Mouse (Mus musculus) thymus, postnatal 0 days (tissue): Measurements from ENCODE around the gene Wwc1. TPM values are rescaled to one million over a fixed set of nuclear protein-coding genes. Genes with fewer than 3 reads are reported as not detected.
A peak's percentile ranks its signal among the peaks of the same experiment; 100 is the strongest.
"Not testable (repeated sequence)": the region's sequence is repeated elsewhere in the genome, so short reads cannot be mapped to it uniquely, and the experiment has no call there.

Experiments used
- DNase-seq: peaks from one replicate; pipeline ENCODE4 v3.0.0-alpha.2; 2015; ENCODE audit warnings: low spot score
- polyA plus RNA-seq: library from polyadenylated mRNA; unstranded; fragments of >200 nt; fragmentation: Nextera tagmentation; extraction: Ambion mirVana; gene quantifications from 2 replicates; pipeline ENCODE4 v1.2.1, GENCODE M21; 2015

The Wwc1 gene
- polyA plus RNA-seq, 1 experiment from 2014 or later, result 1.5 TPM

DNA sequence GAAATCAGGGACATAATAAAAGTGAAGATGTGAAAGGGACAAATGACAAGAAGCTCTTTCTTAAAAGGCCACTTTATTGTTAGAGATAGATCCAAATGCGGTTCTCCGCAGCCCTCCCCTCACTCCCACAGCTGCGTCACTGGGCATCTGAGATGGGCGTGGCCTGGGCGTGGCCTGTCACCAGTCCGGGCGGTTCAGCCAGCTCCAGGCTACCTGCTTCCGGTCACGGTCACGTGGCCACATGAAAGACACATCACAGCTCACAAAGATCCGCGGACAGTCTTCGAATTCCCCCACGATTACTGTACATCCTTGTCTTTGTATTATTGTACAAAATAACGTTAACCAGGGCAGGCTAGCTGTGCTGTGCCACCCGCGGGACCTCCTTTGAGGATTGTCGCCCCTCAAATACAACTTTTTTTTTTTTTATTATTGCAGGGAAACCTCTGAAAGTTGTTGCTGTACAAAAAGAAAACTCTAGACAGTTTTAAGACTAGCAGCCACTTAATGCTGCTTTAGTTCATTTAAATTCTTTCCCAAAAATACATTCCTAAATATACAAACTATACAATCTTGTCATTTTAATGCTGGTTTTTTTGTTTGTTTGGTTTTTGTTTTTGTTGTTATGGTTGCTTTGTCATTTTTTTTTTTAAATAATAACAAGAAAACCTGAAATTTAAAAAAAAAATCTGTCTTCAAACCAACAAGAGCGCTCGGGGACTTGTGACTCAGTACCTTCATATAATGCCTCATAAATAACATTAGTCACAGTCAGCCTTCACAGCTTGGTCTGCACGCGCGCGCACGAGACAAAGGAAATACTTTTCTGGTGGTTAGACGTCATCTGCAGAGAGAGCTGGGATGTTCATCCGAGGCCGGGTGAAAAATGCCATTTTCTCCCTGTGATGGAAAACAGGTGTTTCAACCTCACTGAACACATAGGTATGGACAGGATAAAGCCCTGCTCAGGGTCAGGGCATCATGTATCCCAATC, 141.7 kb downstream of the Wwc1 start:
- DNase-seq, result peak; percentile 56

DNA sequence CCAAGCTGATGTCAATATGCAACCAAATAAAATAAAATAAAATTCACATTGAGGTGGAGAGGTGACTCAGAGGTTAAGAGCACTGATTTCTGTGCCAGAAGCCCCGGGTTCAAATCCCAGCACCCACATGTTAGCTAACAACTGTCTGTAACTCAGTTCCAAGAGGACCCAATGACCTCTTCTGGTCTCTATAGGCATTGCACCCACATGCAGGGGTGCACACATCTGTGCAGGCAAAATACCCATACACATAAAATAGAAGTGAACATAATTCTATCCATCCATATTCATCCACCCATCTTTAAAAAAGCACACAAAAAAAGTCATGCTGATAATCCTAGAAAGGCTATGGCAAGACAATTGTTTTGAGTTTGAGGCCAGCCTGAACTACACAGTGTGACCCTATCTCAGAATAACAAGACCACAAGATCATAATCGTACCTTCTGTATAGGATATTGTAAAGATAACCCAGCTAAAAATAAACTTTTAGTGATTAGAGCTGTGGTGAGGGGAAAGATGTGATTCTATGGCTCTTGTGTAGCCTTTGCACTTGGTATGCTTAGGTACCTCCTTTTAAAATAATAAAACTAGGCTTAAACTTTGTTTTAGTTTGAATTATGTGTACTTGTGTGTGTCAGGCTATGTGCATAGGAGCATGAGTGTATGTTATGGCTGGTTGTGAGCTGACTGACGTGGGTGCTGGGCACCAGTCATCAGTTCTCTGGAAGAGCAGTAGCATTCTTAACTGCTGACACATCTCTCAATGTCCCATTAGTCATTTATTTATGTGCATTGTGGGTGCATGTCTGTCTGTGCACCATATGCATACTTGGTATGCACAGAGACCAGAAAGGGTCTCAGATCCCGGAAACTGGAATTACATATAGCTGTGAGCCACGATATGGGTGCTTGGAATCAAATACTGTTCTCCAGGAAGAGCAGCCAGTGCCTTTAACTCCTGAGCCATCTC, 142.9 kb downstream of the Wwc1 start:
- no peak for DNase-seq

DNA sequence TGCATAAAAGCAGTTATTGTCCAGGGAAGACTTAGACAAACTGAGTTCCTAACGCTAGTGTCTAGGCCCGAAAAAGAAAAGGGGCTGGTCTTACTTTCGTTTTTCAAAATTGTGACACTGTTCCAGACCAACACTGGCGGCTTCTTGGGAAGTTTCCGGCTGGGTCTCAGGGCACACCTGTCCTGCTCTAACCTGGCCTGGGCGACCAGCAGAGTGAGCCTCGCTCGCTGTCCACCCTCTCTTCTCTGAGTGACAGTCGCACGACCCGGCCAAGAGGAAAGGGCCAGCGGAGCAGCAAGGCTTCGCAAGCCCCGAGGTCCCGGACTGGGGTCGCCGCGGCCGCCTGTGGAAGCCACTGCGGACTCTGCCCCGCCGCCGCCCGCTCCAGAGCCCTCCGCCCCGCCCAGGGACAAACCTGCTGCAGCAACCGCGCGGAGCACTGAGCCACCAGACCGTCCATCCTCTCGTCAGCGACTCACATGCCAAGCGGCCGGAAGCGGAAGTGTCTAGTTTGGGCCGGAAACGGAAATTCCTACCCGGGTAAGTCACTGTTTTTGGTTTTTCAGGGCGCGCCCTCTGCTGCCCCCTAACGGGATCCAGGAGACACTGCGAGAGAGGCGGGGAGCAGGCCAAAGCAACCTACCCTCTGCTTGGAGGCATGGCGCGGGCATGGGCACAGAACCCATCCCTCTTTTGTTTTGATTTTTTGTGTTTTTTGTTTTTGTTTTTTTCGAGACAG, 146.1 kb downstream of the Wwc1 start, which contains the start of gene Rars:
Gene Rars (minus strand): TSS at position 485 of the 739 bp plus-strand sequence.
- DNase-seq, result peak; percentile 95

DNA sequence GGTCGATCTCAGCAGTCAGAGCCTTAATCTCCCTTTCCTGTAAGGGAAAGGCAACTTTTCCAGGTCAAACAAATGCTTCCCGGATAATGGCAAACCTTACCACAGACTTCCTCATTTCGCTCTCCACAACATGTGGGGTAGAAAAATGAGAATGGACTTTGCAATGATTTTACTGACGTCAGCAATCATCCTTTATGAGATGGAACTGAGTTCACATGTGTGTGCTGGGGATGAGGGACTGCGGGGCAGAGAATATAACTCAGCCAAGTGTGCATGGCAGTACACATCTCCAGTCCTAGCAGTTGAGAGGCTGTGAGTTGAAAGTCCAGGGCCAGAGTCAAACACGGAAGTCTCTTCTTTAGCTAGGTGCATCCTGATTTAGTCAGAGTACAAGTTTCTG, 147.1 kb downstream of the Wwc1 start:
- DNase-seq, result no peak

DNA sequence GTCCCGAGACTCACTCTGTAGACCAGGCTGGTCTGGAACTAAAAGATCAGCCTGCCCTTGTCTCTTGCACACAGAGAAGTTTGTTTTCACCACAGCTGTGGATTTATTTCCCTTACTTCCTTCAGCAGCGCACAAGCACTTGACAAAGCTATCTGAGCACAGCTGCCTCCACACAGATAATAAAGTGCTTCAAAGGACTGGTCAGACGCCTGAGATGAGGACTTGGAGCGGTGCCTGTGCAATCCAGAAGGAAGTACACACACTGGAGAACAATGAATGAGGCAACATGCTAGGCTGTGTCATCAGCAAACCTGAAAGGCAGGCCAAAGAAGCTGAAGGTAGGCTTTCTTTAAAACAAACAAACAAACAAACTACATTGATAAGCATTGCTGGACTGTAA, 148.2 kb downstream of the Wwc1 start:
- no peak for DNase-seq

DNA sequence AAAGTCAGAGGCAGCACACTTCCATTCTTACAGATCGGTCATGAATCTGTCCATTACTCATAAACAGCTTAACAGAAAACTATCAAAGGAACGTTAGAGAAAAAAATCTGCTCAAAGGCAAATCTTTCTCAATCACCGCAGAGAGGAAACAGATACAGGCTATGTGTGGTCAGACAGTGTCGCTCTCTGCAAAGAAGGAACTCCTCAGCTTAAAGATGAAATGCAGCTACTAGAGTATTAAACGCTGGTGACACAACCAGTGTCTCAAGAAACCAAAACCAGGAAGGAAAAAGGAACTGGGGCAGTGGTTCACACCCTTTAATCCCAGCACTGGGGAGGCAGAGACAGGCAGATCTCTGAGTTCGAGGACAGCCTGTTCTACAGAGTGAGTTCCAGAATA, 152.6 kb downstream of the Wwc1 start:
- DNase-seq, result no peak

DNA sequence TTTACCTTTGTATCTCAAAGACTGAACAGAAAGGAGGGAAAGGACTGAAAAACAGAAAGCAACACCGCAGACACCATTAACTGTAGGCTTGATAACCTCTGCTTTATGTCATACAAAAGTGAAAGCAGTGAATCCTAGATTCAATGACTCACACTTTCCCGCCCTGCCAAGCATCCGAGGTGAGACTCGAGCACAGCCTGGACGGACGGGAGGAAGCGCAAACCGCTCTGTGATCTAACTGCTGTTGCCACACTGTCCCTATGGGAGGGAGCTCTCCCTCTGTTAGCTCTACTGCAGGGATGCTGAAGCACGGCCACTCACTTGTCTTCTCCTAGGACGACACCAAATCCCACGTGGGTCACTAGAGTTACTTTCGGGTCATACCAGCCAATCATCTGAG, 164.0 kb downstream of the Wwc1 start:
- no peak for DNase-seq

DNA sequence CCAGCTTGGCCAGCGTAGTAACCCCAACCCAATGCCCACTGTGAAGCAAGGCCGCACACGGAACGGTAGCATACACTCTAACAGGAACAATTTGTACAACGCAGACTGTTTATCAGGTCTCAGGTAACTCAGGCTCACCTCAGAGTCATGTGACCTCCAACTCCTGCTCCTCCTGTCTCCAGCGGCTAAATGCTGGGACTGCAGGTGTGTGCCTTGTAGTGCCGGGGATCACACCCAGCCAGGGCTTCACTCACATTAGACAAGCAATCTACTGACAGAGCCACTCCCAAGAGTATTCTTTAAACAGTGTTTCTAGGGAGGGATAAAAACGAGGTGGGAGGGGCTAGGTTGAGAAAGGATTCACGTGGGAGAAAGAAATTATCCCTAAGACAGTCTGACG, 168.9 kb downstream of the Wwc1 start:
- DNase-seq, result no peak

DNA sequence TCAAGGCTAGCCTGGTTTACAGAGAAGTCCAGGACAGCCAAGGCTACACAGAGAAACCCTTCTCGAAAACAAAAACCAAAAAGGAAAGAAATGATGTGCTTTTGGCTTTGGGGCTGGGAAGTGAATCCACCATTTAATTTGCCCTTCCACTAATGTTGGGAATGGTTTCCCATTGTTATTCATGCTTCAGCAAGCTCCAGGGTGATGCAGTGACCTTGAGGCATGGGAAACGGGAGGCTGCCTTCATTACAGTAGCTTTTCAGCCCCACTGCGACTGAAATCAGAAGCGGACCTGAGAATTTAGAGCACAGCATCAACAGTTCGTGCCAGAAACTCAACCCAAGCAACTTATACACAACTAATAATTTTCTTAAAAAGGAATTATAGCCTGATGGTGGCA, 179.0 kb downstream of the Wwc1 start:
- no peak for DNase-seq

DNA sequence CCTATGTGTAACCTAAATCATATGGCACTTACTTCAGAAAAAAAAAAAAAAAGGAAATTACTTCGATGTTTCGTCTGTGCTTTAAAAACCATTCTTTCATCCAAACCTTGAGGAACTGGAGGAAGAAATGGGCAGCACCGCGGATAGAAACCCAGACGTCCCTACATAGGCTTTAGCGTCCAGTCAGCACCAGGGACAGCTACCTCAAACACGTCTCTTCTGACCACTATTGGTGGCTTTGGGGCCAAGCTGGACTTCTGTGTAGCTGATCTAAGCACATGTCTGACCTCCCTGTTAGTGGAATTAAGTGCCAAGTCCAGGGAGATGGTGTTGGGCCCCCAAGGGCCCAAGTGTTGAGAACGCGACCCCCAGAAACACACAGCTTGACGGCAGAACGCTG, 181.5 kb downstream of the Wwc1 start, which contains the start of gene Fbll1:
Gene Fbll1 (minus strand): TSS at position 11 of the 400 bp plus-strand sequence.
- DNase-seq, result peak; percentile 10

DNA sequence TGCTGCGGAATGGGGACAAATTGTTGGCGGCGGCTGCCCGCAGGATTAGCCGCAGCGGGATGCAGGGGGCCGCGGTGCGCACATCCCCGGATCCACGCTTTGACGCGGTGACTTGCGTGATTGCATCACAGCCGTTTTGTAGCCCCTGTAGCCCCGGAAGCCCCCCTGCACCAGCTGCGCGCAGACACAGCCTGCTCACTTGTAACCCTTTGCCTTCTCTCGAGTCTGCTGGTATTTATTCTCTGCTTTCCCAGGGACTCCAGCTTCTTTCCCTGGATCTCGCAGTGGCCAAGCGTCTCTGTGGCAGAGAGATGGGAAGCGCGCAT, 181.9 kb downstream of the Wwc1 start:
- peak; percentile 4 for DNase-seq

DNA sequence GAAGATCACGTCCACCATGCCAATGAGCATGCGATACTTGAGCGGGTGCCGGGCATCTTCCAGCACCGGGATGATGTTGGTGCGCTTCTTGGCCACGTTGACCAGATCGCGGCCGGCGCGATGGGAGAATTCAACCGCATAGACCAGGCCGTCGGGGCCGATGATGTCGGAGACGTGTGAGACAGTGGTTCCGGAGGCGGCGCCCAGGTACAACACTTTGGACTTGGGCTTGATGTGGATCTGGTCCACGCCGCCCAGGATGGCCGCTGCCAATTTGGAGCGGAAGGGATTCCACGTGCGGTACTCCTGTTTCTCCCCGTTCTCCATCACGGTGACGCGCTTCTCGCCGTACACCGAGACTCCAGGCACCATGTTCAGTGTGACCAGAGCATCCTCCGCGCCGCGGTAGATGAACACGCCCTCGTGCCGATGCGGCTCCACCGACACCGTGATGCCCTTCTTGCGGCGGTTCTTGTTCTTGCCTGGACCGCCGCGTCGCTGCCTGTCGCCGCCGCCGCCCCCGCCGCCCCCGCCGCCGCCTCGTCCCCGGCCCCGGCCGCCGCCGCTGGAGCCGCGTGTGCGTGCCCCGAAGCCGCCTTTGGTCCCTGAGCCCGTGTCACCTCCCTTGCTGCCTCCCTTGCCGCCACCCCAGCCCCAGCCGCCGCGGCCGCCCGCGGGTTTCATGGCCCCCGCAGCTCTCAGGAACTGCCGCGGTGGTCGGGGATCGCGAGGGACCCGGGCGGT, 182.4 kb downstream of the Wwc1 start:
- no peak for DNase-seq

DNA sequence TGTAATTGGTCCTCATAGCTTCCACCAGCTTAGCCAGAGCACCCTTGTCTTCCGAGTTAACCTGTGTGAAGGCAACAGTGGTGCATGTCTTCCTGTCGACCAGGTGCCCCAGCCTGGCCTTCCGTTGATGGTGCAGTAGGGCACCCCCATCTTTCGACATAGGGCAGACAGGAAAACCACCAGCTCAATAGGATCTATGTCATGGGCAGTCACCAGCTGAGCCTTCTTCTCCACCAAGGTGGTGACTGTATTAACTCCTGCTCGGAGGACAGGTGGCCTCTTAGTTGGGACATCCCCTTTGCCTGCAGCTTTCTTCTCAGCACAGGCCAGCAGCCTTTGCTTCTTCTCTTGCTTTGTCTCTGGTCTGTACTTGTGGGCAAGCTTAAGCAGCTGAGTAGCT, 187.5 kb downstream of the Wwc1 start:
- not testable (repeated sequence) for DNase-seq

DNA sequence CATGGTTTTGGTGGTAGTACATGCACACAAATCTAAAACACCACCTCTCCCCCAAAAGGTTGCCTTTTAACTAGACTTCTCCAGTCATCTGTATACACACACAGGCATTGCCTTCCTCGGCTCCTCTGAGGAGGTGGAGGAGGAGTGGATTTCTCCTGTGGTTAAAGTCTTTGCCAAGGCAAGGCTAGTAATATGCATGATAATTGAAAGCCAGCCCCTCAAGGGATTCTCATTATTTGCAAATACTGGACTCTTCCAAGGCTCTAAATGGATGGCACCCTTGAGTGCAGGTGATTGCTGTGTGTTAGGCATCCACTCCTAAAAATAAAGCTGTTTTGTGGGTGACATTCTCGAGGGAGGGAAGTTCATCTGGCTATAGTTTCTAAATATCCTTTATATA, 191.9 kb downstream of the Wwc1 start:
- DNase-seq, result no peak

Other genes starting within 250 kb of the Wwc1 start
- gene Pank3, start 211.0 kb downstream of the Wwc1 start, polyA plus RNA-seq, result 11.3 and 13.6 TPM in 2 replicates
- not detected in 2 replicates for gene Fbll1, start 181.6 kb downstream of the Wwc1 start, polyA plus RNA-seq
- 71.7 and 82.6 TPM in 2 replicates for gene Rars, start 146.0 kb downstream of the Wwc1 start, polyA plus RNA-seq